Mouse (Mus musculus): Measurements from ENCODE around the gene Agt. TPM values are rescaled to one million over a fixed set of nuclear protein-coding genes. Genes with fewer than 3 reads are reported as not detected.
A peak's percentile ranks its signal among the peaks of the same experiment; 100 is the strongest.

Gene Agt
- polyA plus RNA-seq (2012; ENCODE audit: insufficient read depth, low replicate concordance), result 0.27 TPM in 1 of 2 replicates, not detected in the other

- Histone ChIP-seq H3K4me3 (replicated peaks) (peak within 1 kb of the TSS; percentile 44), H3K36me3 (replicated peaks; ENCODE audit: low read length) (no peaks in the 10 kb centered on the region), H3K4me1 (peaks cover 44% of the 10 kb centered on the region), H3K27me3 (replicated peaks) (peaks cover 61% of the 10 kb centered on the region), H3K9me3 (no peaks in the 10 kb centered on the region)
- no peak for TF ChIP-seq GATA1 (IDR thresholded peaks at IDR 0.05; ENCODE audit: borderline replicate concordance, low read length)
- no peak for TF ChIP-seq FLI1 (IDR thresholded peaks at IDR 0.05; ENCODE audit: low read length)
These were observed at the start of gene Agt for GRCm38 (mm10) chr8:124569593-124569992. Gene Agt (minus strand): TSS chr8:124569706.

GRCm38 (mm10) chr8:124618252-124618651 lies 48.7 kb upstream of the Agt start:
- H3K9me3 ChIP-seq, result no peaks in the 10 kb centered on the region; the same call in 1 of the 2 replicates
- peaks cover 21% of the 10 kb centered on the region for H3K4me1 ChIP-seq
- no peaks in the 10 kb centered on the region for H3K36me3 ChIP-seq (replicated peaks; ENCODE audit: low read length)
- peaks cover 53% of the 10 kb centered on the region for H3K27me3 ChIP-seq (replicated peaks)
- TF ChIP-seq GATA1 (IDR thresholded peaks at IDR 0.05; ENCODE audit: borderline replicate concordance, low read length) (no peak), FLI1 (IDR thresholded peaks at IDR 0.05; ENCODE audit: low read length) (no peak)
- H3K4me3 ChIP-seq (replicated peaks), result no peak overlapping the region

GRCm38 (mm10) chr8:124617266-124617869 lies 47.9 kb upstream of the Agt start:
- TF ChIP-seq GATA1 (IDR thresholded peaks at IDR 0.05; ENCODE audit: borderline replicate concordance, low read length) (no peak), FLI1 (IDR thresholded peaks at IDR 0.05; ENCODE audit: low read length) (no peak)
- peaks cover 21% of the 10 kb centered on the region for H3K4me1 ChIP-seq
- H3K27me3 ChIP-seq (replicated peaks), result peaks cover 55% of the 10 kb centered on the region
- H3K4me3 ChIP-seq (replicated peaks), result peak overlapping the region; percentile 88
- H3K36me3 ChIP-seq (replicated peaks; ENCODE audit: low read length), result no peaks in the 10 kb centered on the region
- H3K9me3 ChIP-seq, result no peaks in the 10 kb centered on the region

GRCm38 (mm10) chr8:124614325-124614724 lies 44.8 kb upstream of the Agt start:
- TF ChIP-seq GATA1 (IDR thresholded peaks at IDR 0.05; ENCODE audit: borderline replicate concordance, low read length), result no peak
- TF ChIP-seq FLI1 (IDR thresholded peaks at IDR 0.05; ENCODE audit: low read length), result no peak
- no peak overlapping the region for H3K4me3 ChIP-seq (replicated peaks)

GRCm38 (mm10) chr8:124608972-124609353 lies 39.5 kb upstream of the Agt start:
- Histone ChIP-seq H3K36me3 (replicated peaks; ENCODE audit: low read length) (no peaks in the 10 kb centered on the region), H3K27me3 (replicated peaks) (peaks cover 63% of the 10 kb centered on the region), H3K9me3 (no peaks in the 10 kb centered on the region), H3K4me3 (replicated peaks) (no peak overlapping the region), H3K4me1 (peaks cover 3% of the 10 kb centered on the region; the same call in 1 of the 2 replicates)
- no peak for TF ChIP-seq FLI1 (IDR thresholded peaks at IDR 0.05; ENCODE audit: low read length)
- no peak for TF ChIP-seq GATA1 (IDR thresholded peaks at IDR 0.05; ENCODE audit: borderline replicate concordance, low read length)

More at GRCm38 (mm10) chr8:124614325-124614724, 44.8 kb upstream of the Agt start:
- Histone ChIP-seq H3K36me3 (replicated peaks; ENCODE audit: low read length) (no peaks in the 10 kb centered on the region), H3K4me1 (peaks cover 21% of the 10 kb centered on the region), H3K27me3 (replicated peaks) (peaks cover 64% of the 10 kb centered on the region), H3K9me3 (no peaks in the 10 kb centered on the region)

GRCm38 (mm10) chr8:124608239-124608971 lies 38.9 kb upstream of the Agt start:
- Histone ChIP-seq H3K4me3 (replicated peaks) (no peak overlapping the region), H3K4me1 (no peaks in the 10 kb centered on the region), H3K27me3 (replicated peaks) (peaks cover 65% of the 10 kb centered on the region), H3K36me3 (replicated peaks; ENCODE audit: low read length) (no peaks in the 10 kb centered on the region), H3K9me3 (no peaks in the 10 kb centered on the region)
- TF ChIP-seq FLI1 (IDR thresholded peaks at IDR 0.05; ENCODE audit: low read length), result no peak
- no peak for TF ChIP-seq GATA1 (IDR thresholded peaks at IDR 0.05; ENCODE audit: borderline replicate concordance, low read length)

GRCm38 (mm10) chr8:124604066-124604465 lies 34.6 kb upstream of the Agt start:
- H3K4me3 ChIP-seq (replicated peaks), result no peak overlapping the region
- peaks cover 48% of the 10 kb centered on the region for H3K27me3 ChIP-seq (replicated peaks)
- no peaks in the 10 kb centered on the region for H3K9me3 ChIP-seq
- H3K36me3 ChIP-seq (replicated peaks; ENCODE audit: low read length), result no peaks in the 10 kb centered on the region
- no peak for TF ChIP-seq FLI1 (IDR thresholded peaks at IDR 0.05; ENCODE audit: low read length)
- TF ChIP-seq GATA1 (IDR thresholded peaks at IDR 0.05; ENCODE audit: borderline replicate concordance, low read length), result no peak
- H3K4me1 ChIP-seq, result no peaks in the 10 kb centered on the region

- Histone ChIP-seq H3K4me3 (replicated peaks) (no peak overlapping the region), H3K9me3 (no peaks in the 10 kb centered on the region), H3K36me3 (replicated peaks; ENCODE audit: low read length) (no peaks in the 10 kb centered on the region), H3K27me3 (replicated peaks) (peaks cover 42% of the 10 kb centered on the region), H3K4me1 (peaks cover 8% of the 10 kb centered on the region; the same call in 1 of the 2 replicates)
- TF ChIP-seq FLI1 (IDR thresholded peaks at IDR 0.05; ENCODE audit: low read length) (no peak), GATA1 (IDR thresholded peaks at IDR 0.05; ENCODE audit: borderline replicate concordance, low read length) (no peak)
These were observed 19.9 kb upstream of the Agt start for GRCm38 (mm10) chr8:124589393-124589792.

- Histone ChIP-seq H3K9me3 (no peaks in the 10 kb centered on the region), H3K36me3 (replicated peaks; ENCODE audit: low read length) (no peaks in the 10 kb centered on the region), H3K4me1 (peaks cover 8% of the 10 kb centered on the region; the same call in 1 of the 2 replicates), H3K4me3 (replicated peaks) (no peak overlapping the region), H3K27me3 (replicated peaks) (peaks cover 37% of the 10 kb centered on the region)
- TF ChIP-seq GATA1 (IDR thresholded peaks at IDR 0.05; ENCODE audit: borderline replicate concordance, low read length) (no peak), FLI1 (IDR thresholded peaks at IDR 0.05; ENCODE audit: low read length) (no peak)
These were observed 17.1 kb upstream of the Agt start for GRCm38 (mm10) chr8:124586556-124586955.
